Mouse (Mus musculus): Measurements from ENCODE around the gene Fbxl18. TPM values are rescaled to one million over a fixed set of nuclear protein-coding genes. Genes with fewer than 3 reads are reported as not detected.

Fbxl18 gene
- total and polyA plus RNA-seq, 2 experiments from 2014 or later = 27.5 to 52.8 TPM

DNA sequence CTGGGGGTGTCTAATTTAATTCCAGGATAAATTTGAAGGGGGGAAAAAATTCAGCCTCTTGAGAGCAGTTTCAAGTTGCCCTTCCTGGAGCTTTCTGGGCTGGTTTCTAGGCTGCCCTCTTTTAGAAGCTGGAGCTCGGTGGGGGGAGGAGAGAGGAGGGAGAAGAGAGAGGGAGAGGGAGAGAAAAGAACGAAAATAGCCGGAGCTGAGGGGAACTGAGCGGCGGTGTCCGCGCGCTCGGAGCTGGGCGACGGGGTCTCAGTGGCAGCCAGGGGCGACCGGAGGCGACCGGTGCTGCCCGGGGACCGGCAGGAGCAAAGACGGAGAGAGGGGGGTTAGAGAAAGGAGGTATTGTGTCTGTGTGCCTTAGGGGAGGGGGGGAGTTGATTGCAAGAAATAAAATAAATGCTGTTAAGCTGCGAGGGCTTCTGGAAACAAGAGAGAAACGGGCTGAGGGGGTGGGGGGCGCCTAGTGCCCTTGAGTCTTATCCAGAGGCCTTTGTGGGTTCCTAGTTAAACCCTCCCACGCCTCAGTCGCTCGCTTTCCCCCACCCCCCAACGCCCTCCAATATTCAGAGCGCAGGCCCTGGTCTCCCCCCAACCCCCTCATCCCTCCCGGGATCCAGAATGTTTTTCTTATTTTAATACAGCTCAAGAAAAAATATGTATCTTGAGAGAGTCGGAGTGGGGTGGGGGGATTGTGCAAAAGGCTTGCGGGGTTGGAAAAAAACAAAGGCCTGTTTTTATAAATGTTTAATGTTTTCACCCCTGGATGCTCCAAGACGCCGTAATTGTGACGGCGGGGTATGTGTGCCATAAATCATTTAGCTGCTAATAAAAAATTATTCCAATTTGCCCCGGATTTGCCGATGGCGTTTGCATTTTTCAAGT is 75.6 kb downstream of the Fbxl18 start:
- H3K9ac ChIP-seq (replicated peaks; ENCODE audit: low read length, poor library complexity, severe bottlenecking) = peak overlapping the region; percentile 86

DNA sequence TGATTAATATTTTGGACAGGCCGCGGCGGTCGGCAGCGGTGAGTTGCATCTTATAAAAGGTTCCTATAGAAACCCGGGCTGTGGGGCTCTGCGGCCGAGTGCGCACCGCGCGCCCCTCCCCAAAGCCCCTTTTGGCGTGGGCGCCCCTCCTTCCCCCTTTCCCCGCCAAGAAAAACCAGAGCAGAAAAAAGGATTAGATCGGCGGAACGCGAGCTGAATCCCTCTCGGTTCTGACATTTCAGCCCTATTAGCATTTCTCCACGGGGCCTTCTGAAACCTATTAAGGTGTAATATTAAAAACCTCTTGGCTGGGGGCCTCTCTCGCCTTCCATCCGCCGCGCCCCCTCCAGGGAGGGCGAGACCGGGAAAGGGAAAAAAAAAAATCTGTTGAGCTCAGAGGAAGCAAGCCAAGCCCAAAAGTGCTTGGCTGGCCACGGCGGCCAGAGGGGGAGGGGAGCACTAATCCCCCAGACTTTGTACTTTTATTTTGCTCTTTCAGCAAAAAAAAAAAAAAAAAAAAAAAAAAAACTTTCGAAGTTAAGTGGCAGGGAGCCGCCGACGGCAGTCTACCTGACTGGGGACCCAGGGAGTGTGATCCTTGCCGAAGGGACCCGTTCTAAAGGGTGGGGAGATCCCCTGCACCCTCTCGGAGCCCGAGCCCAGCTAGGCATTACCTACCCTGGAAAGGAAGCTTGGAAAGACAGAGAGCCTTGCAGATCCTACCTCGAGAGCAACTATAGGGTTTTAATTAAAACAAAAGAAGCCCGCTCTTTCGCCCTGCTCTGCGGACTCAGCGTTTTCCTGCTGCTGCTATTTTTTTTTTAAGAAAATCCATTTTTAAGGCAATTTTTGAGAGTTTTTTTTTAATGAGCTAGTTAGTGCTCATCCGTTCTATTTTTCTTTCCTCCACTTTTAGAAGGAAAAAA is 76.5 kb downstream of the Fbxl18 start:
- peaks cover 10% of the 10 kb centered on the region for H3K4me1 ChIP-seq (ENCODE audit: insufficient read depth, low read length)
- under 1% methylated on average over 43 of the region's 43 CpGs for WGBS
- ATAC-seq (ENCODE audit: low FRiP score) = no peak

More for the DNA sequence above, 75.6 kb downstream of the Fbxl18 start:
- H3K4me3 ChIP-seq (ENCODE audit: low read depth, low read length) = peak overlapping the region; percentile 98
- no peaks in the 10 kb centered on the region for H3K9me3 ChIP-seq (ENCODE audit: low read length)
- WGBS = under 1% methylated on average over 36 of the region's 36 CpGs
- no peaks in the 10 kb centered on the region for H3K27me3 ChIP-seq (ENCODE audit: insufficient read depth, low read length)
- peak; percentile 95 for DNase-seq (ENCODE audit: low spot score)
- peak overlapping the region; percentile 100 for H3K27ac ChIP-seq (ENCODE audit: low read depth, low read length)
- no peaks in the 10 kb centered on the region for H3K36me3 ChIP-seq (ENCODE audit: insufficient read depth, low read length)
- H3K4me1 ChIP-seq (ENCODE audit: insufficient read depth, low read length) = peaks cover 18% of the 10 kb centered on the region
- H3K4me2 ChIP-seq (ENCODE audit: low read depth, low read length, poor library complexity, severe bottlenecking) = peak overlapping the region; percentile 95
- TF ChIP-seq CTCF (IDR thresholded peaks at IDR 0.05) = no peak
- peak; percentile 22; the same call in 1 of the 2 replicates for ATAC-seq (ENCODE audit: low FRiP score)

GRCm38 (mm10) chr5:142817524-142818434 is 77.4 kb downstream of the Fbxl18 start, which contains the start of gene Tnrc18:
Tnrc18 (minus strand) TSS chr5:142817662.
- peak; percentile 77 for ATAC-seq (ENCODE audit: low FRiP score)
- H3K4me3 ChIP-seq (ENCODE audit: low read depth, low read length) = peak within 1 kb of the TSS; percentile 98
- peak within 1 kb of the TSS; percentile 100 for H3K27ac ChIP-seq (ENCODE audit: low read depth, low read length)
- peak within 1 kb of the TSS; percentile 96 for H3K4me2 ChIP-seq (ENCODE audit: low read depth, low read length, poor library complexity, severe bottlenecking)
- H3K9ac ChIP-seq (replicated peaks; ENCODE audit: low read length, poor library complexity, severe bottlenecking) = peak within 1 kb of the TSS; percentile 100
- no peaks in the 10 kb centered on the region for H3K9me3 ChIP-seq (ENCODE audit: low read length)
- under 1% methylated on average over 47 of the region's 56 CpGs for WGBS
- peak; percentile 100 for DNase-seq (ENCODE audit: low spot score)
- no peaks in the 10 kb centered on the region for H3K27me3 ChIP-seq (ENCODE audit: insufficient read depth, low read length)
- TF ChIP-seq CTCF (IDR thresholded peaks at IDR 0.05) = no peak
- peaks cover 3% of the 10 kb centered on the region for H3K4me1 ChIP-seq (ENCODE audit: insufficient read depth, low read length)
- H3K36me3 ChIP-seq (ENCODE audit: insufficient read depth, low read length) = no peaks in the 10 kb centered on the region

More for the DNA sequence above, 76.5 kb downstream of the Fbxl18 start:
- H3K9ac ChIP-seq (replicated peaks; ENCODE audit: low read length, poor library complexity, severe bottlenecking) = peak overlapping the region; percentile 86
- no peaks in the 10 kb centered on the region for H3K9me3 ChIP-seq (ENCODE audit: low read length)
- H3K36me3 ChIP-seq (ENCODE audit: insufficient read depth, low read length) = no peaks in the 10 kb centered on the region
- peak overlapping the region; percentile 100 for H3K27ac ChIP-seq (ENCODE audit: low read depth, low read length)
- peak overlapping the region; percentile 98 for H3K4me3 ChIP-seq (ENCODE audit: low read depth, low read length)
- H3K4me2 ChIP-seq (ENCODE audit: low read depth, low read length, poor library complexity, severe bottlenecking) = peak overlapping the region; percentile 95
- no peak; the same call in 1 of the 2 replicates for TF ChIP-seq CTCF (IDR thresholded peaks at IDR 0.05)
- H3K27me3 ChIP-seq (ENCODE audit: insufficient read depth, low read length) = no peaks in the 10 kb centered on the region
- peak; percentile 88 for DNase-seq (ENCODE audit: low spot score)

Other genes with a start within 250 kb of the Fbxl18 start
- gene Slc29a4, start 202.9 kb downstream of the Fbxl18 start, total RNA-seq (2014; rRNA removed) = 59.8 and 67.1 TPM in 2 replicates
- gene Slc29a4, start 202.9 kb downstream of the Fbxl18 start, polyA plus RNA-seq (2015; fragmentation: Nextera tagmentation; extraction: Ambion mirVana) = 67.4 and 67.6 TPM in 2 replicates
- gene Tnrc18, start 77.8 kb downstream of the Fbxl18 start, total RNA-seq (2014; rRNA removed) = 114 and 142 TPM in 2 replicates
- 17.4 and 19.4 TPM in 2 replicates for gene Tnrc18, start 77.8 kb downstream of the Fbxl18 start, polyA plus RNA-seq (2015; fragmentation: Nextera tagmentation; extraction: Ambion mirVana)
- 5,191 and 5,200 TPM in 2 replicates for gene Actb, start 11.3 kb upstream of the Fbxl18 start, total RNA-seq (2014; rRNA removed)
- gene Actb, start 11.3 kb upstream of the Fbxl18 start, polyA plus RNA-seq (2015; fragmentation: Nextera tagmentation; extraction: Ambion mirVana) = 15,915 and 17,004 TPM in 2 replicates
- 536 and 616 TPM in 2 replicates for gene Fscn1, start 64.9 kb upstream of the Fbxl18 start, total RNA-seq (2014; rRNA removed)
- 485 and 504 TPM in 2 replicates for gene Fscn1, start 64.9 kb upstream of the Fbxl18 start, polyA plus RNA-seq (2015; fragmentation: Nextera tagmentation; extraction: Ambion mirVana)
- 37.0 and 40.7 TPM in 2 replicates for gene Rnf216, start 217.6 kb upstream of the Fbxl18 start, total RNA-seq (2014; rRNA removed)
- gene Rnf216, start 217.6 kb upstream of the Fbxl18 start, polyA plus RNA-seq (2015; fragmentation: Nextera tagmentation; extraction: Ambion mirVana) = 22.1 and 27.5 TPM in 2 replicates